Mouse (Mus musculus) MEL-GATA-1-ER (cell line): ENCODE measurements around the gene Col4a1.

ENCODE experiments used
- DNase-seq: peaks from one replicate; pipeline ENCODE4 v3.0.0-alpha.2; 2012; ENCODE audit warnings: low read depth; ENCODE audit errors: extremely low read depth

Col4a1 gene

DNA sequence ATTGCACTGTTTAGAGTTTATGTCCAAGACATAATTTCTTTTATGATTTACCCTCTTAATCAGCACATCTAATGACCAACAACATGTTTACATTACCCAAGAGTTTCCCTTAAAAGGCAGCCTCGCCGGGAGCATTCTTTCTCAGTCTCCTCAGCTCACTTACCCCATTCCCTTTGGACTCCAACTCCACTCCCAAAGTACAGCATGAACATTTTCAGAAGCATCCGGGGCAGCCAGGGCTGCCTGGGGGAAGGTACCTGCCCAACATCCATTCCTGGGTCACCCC, 13.4 kb downstream of the Col4a1 start:
- no peak for DNase-seq

DNA sequence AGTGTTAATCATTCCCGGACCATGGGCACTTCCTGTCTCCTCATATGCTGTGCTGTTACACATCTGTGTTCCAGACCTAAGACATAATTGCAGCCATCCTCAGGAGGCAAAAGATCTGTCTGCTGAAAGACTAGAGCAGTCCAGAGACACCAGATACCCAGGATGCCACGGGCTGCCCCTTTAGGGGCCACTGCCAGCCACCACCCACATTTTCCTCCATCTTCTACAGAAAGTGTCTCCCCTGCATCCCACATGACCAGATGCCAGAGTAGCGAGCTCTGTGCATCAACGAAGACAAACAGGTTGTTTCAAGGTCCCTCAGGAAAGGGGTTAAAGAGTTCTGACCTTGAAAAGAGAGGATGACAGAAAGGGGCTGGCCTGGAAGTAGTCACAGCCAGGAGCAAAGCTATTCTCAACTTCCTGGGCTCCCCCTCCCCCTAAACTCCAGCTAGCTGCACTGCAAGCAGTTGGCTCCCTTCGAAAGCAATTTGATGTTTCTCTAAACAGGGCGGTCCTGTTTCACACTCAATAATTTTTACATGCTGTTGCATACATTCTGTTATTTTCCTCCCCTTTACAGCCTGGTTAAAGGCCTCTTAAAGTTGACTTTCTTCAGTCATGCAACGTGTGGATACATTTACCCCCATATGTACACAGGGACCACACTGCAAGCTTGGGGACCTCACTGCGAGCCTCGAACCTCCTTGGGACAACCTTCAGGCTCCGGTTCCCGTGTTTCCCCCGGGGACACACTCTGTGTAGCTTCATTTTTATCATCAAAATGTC, 13.9 kb downstream of the Col4a1 start:
- no peak for DNase-seq

DNA sequence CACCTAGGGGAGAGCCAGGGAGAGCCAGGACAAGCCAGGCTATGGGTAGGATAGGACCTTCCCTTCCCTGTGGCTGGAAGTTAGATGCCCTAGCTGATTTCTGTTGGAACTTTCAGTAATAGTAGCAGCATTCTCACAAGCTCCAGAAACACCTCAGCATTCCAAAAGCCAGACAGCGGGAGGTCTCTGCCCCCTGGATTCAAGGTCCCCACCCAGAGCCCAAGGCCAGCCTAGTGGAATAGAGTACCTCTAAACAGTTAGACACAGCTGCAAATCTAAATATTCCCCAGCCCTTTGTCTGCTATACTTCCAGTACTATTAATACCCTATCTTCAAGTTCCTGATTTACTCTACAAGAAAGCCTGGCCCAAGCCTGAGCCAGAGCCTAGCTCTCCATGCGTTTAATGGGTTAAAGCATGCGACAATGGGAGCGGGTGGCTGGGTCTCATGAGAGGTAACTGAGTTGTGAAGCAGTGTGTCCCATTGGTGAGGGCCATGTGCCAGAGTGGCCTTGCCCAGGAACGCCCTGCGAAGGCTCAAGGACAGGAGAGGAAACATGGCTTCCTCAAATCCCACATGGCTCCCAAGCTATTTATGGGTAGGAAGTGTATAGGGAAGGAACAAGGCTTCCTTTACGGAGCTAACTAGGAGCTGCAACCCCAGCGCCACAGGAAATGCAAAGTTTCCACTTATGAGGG, 15.3 kb downstream of the Col4a1 start:
- DNase-seq, result no peak

DNA sequence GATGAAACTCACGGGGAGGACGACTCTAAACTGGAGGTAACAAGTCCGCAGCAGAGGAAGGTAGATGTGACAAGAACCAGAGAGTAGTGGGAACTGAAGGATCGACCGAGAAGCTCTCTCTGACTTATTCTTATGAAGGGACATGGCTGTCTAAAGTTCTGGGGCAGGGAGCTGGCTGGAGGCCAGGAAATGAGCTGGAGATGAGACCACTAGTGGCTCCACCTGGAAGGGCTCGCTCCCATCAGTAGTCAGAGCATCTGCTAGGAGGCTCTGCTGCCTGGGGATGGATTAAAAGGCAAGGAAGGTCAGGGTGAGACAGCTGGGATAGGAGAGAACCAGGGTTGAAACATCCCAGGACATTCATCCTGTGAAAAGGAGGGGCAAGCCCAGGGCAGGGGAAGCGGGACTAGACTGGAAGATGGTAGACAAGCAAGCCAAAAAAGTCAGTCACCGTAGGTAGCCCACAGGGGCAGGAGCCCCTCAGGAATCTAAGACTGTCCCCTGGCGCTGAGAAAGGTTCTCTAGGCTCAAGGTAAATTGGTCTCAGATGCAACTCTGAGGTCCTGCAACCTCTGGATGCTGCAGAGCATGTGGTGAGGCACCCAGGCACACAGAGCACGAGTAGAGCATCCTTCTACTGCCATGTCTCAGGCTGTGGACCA, 16.2 kb downstream of the Col4a1 start:
- no peak for DNase-seq

DNA sequence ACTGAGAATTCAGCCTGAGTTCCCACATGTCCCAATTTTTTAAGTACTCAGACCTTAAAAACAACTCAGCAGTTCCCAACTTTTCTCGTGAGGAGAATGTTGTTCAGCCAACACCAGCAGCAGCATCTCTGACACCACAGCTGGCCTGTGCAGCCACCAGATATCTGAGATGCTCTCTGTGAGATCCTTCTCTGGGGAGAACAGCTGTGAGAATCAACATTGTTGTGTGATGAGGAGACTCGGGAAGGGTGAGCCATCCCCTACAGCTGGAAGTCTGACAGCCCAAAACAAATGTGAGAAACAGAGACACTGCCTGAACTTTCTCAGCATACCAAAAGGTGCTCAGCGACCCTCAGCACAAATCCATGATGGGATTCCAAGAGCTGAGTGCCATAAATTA, 20.0 kb downstream of the Col4a1 start:
- DNase-seq, result no peak

DNA sequence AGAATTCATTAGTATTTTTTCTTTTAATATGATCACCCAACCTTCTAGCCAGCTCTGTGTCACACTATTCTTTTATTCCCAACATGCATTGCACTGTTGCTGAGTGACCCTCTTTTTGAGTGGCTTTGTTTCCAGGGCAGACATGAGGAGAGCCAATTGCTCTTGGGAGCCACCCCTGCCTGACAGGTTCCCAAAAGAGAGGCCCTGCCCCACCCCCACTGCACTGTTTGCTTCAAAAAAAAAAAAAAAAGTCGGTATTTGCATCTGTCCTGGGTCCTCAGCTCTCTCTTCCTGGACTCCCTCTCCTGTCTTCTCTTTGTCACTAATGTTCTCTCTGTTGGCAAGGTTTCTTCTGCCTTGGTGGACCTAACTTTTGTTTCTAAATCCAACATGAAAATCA, 22.1 kb downstream of the Col4a1 start:
- no peak for DNase-seq

DNA sequence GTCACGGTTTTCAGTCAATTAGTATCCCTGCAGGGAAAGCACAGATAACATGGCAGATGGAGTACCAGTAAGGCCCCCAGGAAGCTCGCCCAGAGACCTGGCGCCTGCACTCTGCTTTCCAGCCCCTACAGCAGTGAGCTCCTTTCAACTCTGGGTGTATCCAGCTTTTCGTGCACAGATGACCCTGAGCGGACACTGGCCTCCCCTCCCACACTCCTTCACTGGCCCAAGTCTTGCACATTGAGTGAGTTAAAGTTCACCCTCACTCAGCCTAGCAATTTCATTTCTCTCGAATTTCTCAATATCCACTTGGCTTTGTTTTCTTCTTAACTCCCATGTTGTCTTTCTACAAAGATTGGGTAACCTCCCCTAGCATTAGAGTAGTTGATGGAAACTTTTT, 24.3 kb downstream of the Col4a1 start:
- DNase-seq, result no peak

DNA sequence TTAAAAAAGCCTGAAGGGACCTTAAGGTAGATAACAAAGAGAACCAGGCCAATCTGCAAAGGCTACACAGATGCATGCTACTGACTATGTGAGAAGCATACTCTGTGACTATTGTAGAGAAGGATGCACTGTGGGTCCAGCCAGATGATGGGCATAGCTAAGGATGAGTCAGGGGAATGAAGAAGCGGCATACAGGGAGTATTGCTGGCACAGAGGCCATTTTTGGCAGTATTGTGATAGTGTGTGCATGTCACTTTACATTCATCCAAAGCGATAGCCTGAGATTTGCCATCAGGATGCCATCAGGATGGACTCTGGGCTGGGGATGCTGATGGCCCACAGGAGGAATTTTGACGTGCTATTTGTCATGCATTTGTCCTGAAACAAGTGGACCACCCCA, 25.5 kb downstream of the Col4a1 start:
- no peak for DNase-seq

DNA sequence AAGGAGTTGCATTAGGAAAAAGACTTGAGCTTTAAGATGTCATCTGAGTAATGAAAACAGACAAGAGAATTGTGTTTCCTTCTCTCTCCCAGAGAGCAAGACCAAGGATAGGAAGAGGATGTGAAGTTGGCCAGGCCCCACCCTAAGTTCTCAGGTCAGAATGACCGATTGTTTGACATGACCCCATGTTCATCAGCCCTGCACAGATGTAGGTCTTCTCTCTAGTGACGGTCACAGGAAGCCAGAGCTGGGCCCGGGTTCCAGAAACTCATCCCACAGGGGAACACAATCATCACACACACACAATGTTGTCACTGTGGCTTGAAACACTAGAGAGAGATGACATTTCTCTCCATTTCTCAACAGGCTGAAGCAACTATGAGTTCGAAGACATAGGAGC, 27.2 kb downstream of the Col4a1 start:
- DNase-seq, result no peak

DNA sequence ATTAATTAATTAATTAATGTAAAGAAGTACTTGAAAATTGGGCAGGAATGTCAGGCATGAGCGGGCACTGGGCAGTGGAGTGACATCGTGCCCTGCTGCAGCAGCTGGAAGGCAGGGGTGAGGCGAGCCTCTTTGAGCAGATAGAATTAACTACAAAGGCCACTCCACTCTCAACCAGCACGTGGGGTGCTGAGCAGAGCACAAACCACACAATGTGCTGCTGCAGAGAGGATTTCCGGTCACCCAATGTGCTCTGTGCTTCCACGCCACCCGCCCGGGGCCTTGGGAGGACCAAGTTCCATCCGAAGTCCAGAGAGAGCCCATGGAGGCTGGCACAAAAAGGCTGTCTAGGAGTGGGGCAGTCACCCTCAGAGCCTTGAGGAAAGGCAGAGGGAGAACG, 29.4 kb downstream of the Col4a1 start:
- DNase-seq, result no peak

DNA sequence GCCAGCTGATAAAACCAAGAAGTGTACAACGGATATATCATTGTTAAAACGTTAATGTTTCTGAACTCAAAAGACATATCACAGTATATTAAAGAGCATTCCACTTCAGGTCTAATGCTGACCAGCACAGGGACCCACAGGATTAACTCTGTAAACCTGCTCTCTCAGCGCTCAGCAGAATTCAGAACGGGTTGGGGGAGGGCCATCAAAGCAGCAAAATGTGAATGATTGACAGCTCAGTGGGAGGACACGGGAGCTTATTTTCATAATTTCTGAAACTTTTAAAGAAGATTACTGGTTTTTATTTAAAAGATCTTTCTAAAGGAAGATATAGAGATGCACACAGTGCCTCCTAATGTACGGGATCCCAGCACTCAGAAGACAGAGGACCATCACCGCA, 29.9 kb downstream of the Col4a1 start:
- no peak for DNase-seq

DNA sequence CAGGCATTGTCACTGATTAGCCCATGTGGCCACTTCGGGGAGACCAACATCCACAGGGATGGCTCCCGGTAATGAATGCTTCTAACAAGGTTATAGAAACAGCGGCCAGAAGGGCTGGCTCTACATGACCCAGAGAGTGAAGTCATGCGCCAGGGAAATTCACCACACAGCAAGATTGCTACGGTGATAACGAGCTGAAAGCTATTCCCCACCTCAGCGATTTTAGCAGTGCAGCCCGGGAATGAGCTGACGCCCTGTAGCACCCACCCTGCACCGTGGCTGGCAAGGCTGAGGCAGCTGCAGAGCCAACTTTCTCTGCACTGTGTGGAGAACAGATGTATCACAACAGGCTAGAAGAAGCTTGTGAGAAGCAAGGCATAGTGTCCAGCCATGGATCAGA, 30.5 kb downstream of the Col4a1 start:
- DNase-seq, result no peak

DNA sequence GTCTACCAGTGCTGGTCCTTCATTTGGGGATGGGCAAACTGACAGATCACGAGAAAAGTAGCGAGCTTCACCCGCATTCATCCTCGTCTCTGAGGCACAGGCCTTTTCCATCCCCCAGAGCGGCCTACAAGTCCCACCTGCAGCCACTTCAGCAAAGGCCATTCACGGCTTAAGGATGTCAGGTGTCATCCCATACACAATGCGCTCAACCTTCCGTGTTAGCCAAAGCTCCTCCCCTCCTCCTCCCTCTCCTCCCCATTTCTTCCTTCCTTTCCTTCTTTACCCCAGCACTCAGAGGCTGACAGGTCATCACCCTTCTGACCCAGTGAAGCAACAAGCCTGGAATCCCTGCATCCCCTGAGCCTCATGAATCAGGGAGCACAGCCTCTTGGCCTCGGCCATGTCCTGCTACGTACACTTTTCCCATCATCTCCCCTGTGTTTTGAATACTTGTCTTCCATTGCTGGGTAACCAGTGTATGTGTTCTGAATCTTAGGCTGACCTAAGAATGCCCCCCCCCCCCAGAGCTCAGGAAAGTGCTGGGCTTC, 31.8 kb downstream of the Col4a1 start:
- DNase-seq, result no peak

DNA sequence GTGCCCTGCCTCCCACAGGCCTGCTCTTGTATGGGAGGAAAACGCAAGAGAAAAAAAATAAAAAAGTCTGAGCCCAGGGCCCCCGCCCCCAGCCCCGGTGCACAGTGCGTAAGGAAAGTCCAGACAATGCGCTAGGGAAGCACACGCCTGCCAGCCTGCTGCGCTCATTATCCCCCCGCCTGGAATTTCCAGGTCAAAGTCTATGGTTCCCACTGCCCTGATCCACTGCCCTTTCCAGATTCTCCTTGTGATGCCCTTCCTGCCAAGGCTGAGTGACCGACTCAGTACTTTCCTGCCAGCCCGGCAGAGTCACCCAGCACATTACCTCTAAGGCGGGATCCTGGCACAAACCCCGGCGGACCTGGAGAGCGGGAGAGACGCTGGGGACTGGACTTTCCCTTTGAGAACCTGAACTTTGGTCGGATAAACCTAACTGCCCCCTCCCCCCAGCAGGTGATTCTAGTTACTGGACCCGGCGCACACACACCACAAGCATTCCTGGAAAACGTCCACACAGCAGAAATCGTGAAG, 33.3 kb downstream of the Col4a1 start:
- DNase-seq, result no peak

DNA sequence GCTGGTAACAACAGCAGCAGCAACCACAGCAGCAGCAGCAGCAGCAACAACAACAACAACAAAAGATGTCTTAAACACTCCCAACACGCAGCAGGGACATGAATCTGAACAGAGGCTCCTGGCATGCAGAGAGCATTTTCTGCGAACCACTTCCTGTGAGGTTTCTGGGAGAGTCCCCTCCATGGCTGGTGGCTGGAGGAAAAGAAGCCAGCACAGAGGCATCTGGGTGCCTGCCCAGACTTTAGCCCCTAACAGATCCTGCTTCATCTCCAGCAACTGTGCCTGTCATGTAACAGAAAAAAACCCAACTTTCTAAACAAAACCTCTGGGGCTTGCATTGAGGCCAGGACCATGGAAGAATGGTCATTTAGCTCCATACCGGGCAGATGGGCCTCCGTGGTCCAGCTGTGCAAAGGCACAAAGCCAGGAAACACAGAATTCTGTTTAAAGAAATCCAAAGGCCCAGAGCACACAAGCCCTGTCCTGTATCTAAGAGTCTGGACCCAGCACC, 34.5 kb downstream of the Col4a1 start:
- DNase-seq, result no peak

DNA sequence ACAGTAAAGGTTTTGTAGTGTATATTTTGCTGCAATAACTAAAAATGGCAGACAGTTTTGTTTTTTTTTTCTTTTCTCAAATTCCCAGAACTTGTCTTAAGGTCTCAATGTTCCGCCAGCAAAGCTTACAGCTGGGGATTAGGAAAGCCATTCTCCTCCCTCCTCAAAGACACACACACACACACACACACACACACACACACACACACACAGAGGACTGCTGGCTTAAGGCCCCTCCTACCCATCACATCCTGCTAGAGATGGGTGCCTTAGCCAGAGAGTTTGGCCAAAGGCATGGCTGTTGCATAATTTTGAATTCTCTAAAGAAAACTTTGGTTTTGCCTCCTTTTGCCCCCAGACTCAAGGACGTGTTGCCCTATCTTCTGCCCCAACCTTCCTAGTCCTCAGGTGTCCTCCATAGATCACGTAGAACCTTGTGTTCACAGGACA, 35.0 kb downstream of the Col4a1 start:
- no peak for DNase-seq

DNA sequence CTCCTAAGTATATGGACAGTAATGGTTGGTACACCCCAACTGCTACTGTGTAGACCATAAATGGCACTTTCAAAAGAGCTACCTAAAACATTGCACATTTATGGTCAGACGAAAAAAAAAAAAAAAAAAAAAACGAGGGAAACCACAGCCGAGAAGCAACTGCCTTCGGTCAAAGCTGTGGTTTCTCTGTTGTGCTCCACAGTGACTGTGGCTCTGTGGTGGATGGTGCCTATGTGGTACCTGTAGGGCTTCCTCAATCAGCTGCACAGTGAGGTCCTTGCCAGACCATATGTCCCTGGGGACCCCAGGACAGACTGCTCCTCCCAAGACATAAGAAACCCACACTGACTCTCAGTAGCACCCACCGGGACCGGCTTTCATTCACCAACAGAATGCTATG, 36.3 kb downstream of the Col4a1 start:
- DNase-seq, result no peak

DNA sequence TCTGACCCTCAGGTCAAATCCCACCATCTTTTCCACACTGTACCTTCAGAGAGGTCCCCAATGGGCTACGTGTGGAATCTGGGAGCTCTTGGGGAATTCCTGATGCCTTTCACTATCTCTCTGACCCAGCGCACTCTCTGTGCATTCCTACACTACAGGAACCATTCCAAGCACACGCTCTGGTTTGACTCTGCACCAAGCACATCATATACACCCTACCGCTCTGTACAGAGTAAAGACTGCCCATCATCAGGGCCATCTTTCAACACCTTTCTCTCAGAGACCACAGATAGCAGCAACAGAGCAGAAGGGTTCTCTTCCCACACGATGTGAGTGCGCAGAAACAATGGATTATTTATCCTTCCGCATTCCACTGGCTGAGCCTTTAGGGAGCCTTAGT, 38.2 kb downstream of the Col4a1 start:
- no peak for DNase-seq

DNA sequence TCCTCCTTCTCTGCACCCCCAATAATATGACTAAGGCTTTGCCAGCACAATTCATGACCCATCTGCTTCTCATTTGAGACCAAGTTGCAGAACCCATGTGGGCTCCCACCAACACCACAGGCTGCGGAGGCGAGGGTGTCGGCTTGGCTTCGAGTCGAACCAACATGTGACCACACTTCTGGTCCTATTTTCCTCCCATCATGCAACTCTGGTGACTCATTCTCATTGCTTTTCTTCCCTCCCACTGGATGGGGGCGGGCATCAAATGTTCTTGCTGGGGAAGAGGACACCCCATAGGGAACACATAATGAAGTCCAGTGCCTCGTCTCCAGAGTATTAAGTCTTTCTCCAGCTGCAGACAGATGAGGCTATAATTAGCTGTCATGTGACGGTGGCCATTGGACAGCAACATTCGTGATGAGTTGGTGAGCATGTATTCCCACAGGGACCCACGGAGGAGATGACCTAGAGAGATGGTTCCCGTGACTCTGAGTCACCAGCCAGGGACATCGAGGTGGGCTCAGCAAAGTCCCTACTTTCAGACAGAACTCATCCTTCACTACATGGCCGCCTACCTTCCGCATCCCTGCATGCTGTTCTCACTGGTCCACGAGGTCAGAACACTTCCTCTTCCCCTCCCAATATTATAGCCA, 39.0 kb downstream of the Col4a1 start:
- DNase-seq, result no peak

DNA sequence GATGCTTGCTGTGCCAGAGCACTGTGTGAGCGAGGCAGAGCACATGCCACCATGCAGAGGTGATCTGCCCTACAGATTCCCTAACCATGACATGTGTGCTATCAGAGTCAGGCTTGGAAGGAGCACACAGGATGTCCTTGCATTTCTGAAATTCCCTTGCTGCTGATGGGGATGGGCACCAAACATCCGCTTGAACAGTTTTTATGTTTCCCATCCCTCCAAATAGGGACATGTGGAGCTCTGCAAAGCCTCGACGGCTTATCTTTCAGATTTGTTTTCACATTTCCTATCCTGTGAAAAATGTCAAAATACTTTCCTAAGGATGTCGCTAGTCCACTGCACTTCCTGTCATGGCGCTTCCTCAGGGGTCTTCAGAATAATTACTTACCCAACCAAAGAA, 40.4 kb downstream of the Col4a1 start:
- no peak for DNase-seq

DNA sequence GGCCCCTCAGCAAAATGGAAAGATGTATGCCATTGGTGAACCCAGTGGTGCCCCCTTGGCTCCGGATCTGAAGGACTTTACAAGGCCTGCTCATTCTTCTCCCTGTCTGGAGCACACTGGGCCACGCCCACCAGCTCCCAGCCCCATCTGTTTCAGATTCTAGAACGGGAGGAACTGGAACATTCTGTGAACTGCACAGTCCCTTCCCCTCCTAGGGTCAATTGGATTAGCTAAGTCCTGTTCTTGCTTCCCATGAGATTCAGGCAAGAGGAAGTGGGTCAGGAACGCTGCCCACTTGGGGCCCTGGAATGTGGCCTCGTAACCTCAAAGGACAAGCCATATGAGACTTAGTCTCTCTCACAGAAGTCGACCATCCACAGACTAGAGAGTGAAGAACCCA, 41.8 kb downstream of the Col4a1 start:
- no peak for DNase-seq

DNA sequence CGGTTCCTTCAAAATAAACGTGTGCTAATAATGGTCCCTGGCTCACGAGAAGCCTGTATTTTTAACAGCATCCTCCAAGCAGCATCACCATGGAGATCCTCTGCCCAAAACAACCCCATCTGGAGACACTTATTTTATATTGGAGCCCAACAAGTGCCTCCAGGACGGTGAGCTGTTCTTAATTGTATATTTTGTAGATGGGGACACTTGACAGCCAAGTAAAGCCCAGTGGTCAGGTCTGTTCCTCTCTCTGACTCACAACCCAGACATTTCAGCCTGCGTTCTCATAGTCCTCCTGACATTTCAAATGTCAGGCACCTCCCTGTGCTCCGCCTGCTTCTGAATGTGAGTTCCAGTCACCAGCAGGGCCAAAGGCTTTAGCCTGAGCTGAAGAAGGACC, 43.9 kb downstream of the Col4a1 start:
- DNase-seq, result no peak
